Mouse (Mus musculus): ENCODE data around the gene Rhbdf1.
A peak's percentile ranks its signal among the peaks of the same experiment; 100 is the strongest.

The Rhbdf1 gene

DNA sequence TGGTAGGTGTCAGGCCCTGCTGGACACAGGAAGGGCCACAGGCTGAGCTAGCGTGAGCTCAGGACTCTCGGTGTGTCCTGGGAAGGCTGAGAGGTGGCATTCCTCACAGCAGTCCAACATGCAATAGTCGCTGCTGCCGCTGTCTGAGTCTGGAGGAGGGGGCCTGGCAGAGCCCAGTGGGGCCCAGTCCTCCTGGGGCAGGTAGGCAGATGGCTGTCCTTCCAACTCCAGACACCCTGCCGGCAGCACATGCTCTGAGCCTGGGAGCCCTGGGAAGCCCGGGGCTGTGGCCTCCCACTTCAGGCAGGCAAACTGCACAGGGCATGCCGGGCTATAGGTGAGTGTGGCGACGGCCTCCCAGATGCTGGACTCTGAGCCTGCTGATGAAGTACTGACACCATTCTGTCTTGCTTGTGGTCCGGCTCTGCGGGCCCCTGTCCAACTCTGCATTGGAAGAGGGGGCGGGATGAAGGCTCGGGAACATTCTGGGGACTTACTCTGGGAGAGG, 31.4 kb downstream of the Rhbdf1 start:
- DNase-seq (ENCODE audit: low spot score in 2 of 2): no peak

DNA sequence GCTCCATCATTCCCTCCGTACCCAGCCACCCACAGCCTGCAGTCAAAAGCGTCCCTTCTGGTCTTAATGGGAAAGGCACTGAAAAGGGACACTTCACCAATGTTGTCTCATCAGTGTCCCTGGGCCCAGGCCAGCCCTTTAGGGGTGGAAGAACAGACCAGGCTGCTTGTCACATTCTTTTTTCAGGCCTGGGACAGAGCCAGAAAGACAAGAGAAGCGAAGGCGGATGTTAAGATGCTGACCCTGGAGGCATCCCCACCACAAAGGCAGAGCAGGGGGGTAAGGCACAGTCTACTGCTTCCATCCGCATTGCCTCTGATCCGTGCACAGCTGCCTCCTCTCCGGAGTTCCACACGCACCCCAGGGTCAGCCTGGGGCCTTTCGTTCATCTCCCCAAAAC, 32.0 kb downstream of the Rhbdf1 start:
- DNase-seq (ENCODE audit: low spot score in 2 of 2): no peak

- DNase-seq (ENCODE audit: low spot score in 2 of 2): no peak
Observed at GRCm38 (mm10) chr11:32189434-32189833, 32.7 kb downstream of the Rhbdf1 start.

DNA sequence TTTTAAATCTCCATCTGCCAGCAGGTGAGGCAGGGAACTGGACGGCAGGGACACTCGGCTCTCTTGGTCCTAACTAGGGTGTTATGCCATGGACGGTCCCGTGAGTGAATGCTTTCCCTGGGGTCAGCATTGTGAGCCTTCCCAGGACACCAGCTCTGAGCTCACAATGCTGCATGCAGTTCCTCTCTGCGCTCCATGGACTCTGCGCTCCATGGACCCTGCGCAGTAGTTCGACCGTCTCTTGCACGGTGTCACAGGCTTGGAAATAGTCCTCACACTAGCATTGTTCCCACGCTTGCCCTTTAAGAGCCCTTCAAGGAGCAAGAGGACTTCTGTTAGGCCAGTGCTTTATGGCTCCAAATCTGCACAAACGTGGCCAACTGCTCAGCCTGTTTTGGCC, 33.2 kb downstream of the Rhbdf1 start:
- DNase-seq (ENCODE audit: low spot score in 2 of 2): no peak

GRCm38 (mm10) chr11:32187256-32187655, 34.8 kb downstream of the Rhbdf1 start:
- DNase-seq (ENCODE audit: low spot score in 2 of 2): no peak

DNA sequence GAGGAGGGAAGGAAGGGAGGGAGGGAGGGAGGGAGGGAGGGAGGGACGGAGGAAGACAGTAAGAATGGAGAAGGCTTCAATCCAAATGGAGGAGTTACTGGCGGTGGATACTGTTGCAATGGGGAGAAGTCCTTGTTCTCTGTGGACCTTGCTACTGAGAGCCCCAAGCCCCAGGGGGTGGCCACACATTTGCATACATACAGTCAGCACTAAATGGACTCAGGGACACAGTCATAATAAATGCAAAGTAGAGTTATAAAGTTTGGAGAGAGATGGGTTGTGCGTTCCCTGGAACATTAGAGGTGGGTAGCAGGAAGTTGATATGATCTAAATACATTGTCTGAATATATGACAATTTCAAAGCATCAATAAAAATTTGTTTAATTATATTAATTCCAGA, 36.1 kb downstream of the Rhbdf1 start:
- no peak for DNase-seq (ENCODE audit: low spot score in 2 of 2)

DNA sequence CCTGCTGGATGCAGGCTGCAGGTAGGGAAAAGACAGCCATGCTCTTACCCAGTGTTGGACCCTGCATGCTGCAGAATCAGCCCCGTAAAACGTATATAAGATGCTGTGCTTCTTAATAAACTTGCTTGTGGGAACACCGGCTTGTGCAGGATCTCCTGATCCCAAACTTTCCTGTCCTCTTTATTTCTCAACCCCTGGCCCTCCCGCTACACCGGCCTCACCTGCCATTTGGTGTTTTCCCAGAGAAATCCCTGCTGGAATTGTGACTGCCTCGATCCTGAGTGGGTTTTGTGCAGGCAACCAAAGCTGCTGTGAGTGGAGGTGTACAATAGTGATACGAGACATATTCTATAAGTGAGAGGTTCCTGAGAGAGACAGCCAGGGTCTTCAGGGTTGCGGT, 37.6 kb downstream of the Rhbdf1 start:
- no peak for DNase-seq (ENCODE audit: low spot score in 2 of 2)

- DNase-seq (ENCODE audit: low spot score in 2 of 2): peak; percentile 68 to 75
Observed at GRCm38 (mm10) chr11:32181973-32182868, 39.9 kb downstream of the Rhbdf1 start.

- DNase-seq (ENCODE audit: low spot score in 2 of 2): no peak
Observed at GRCm38 (mm10) chr11:32181246-32181645, 40.9 kb downstream of the Rhbdf1 start.

DNA sequence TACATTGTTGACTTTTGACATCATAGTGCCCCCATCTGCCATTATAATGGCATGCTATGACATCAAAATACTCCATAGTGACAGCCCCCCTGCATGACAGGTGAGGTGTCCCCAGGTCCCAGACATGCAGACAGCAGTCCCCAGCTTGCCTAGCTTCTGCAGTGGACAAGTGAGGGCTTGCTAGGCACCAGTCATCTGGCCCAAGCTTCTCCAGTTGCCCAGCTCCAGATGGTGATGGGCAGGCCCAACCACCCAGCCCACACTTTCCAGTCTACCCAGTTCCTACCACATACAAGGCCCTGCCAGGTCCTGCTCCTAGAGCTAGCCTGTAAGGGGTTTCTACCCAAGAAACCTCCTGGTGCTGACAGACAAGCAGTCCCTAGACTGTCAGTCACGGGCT, 43.6 kb downstream of the Rhbdf1 start:
- no peak for DNase-seq (ENCODE audit: low spot score in 2 of 2)

- no peak for DNase-seq (ENCODE audit: low spot score in 2 of 2)
Observed at GRCm38 (mm10) chr11:32166683-32167082, 55.4 kb downstream of the Rhbdf1 start.

DNA sequence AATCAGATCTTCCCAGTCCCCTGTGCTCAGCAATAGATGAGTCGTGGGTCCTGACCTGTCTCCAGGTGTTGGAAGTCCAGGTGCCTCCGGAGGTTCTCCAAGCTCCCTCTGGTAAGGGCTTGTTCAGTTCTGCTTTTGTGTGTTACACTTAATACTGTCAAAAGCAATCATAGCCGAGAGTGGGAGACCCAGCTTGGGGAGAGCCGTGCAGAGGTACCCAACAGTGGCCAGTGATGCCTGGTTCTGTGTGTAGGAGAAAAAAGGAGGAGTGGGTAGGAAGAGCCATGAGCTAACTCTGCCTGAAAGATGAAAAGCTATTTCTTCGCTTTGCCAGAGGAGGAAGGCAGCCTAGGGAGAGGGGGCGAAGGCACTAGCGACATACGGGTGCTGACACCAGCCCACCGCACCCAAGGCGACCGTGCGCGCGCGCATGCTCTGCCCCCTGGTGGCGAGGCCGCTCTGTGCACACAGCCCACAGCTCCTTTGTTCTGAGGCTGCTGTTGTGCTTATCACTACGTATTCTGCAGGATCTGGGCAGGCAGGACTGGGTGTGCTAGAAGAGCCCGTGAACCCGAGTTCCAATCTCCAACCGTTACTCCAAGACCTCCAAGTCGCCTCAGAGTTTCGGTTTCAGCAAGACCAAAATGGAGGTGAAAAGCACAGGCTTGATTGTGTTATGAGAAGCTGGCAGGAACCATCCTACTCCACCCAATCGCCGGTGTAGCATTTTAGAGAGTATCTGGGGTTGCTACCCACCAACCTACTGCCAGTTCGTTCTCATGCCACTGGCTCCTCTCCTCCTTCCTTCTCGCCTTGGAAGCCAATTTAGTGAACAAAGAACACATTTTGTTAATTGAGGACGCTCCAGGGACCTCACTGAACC, 59.9 kb downstream of the Rhbdf1 start:
- peak; percentile 80 to 81 for DNase-seq (ENCODE audit: low spot score in 2 of 2)

- no peak for DNase-seq (ENCODE audit: low spot score in 2 of 2)
Observed at GRCm38 (mm10) chr11:32161500-32161899, 60.6 kb downstream of the Rhbdf1 start.

DNA sequence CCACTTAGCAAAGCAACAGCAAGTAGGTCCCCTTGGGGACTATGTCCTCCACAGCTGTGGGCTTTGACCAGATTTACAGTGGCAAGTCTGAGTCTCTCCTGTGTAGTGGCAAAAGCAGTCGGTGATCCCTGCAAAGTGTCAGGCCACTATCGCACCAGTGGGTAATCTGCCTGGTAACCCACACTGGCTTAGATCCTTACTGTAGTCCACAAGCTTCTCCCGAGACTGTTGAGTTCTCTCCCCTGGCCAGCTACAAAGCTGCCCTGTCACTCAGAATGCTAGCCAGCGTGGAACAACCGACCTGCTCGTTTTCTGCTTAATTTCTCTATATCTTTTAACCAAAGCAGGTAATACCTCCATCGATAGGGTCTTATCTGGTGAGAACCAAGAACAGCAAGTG, 61.8 kb downstream of the Rhbdf1 start:
- no peak for DNase-seq (ENCODE audit: low spot score in 2 of 2)
